Mouse (Mus musculus) midbrain, embryonic 11.5 days (tissue): Measurements from ENCODE around the gene Acer1. TPM values are rescaled to one million over a fixed set of nuclear protein-coding genes. Genes with fewer than 3 reads are reported as not detected.

Source experiments
- ATAC-seq: fragments of 200-750 bp; cut with Nextera tagmentation; 2 replicates; pipeline ENCODE4 v1.8.0; 2017; ENCODE audit warnings: moderate TSS enrichment, moderate library complexity; ENCODE audit not compliant: low FRiP score
- DNase-seq: peaks from one replicate; pipeline ENCODE4 v3.0.0; 2015; ENCODE audit warnings: low spot score; ENCODE audit errors: missing footprints
- H3K27ac ChIP-seq: fragments of 300-500 bp; sonication (generic); 2 replicates; pipeline ENCODE4 v1.5.1; 2014; ENCODE audit warnings: low read depth, low read length
- H3K27me3 ChIP-seq: fragments of 300-500 bp; sonication (generic); 2 replicates; pipeline ENCODE4 v1.6.1; 2014; ENCODE audit warnings: mild to moderate bottlenecking, low read length, moderate library complexity, mixed read lengths; ENCODE audit not compliant: control insufficient read depth, insufficient read depth
- H3K36me3 ChIP-seq: fragments of 300-500 bp; sonication (generic); 2 replicates; pipeline ENCODE4 v1.6.1; 2014; ENCODE audit warnings: mild to moderate bottlenecking, low read length, moderate library complexity, mixed read lengths; ENCODE audit not compliant: control insufficient read depth, insufficient read depth
- H3K4me1 ChIP-seq: fragments of 300-500 bp; sonication (generic); 2 replicates; pipeline ENCODE4 v1.6.1; 2014; ENCODE audit warnings: low read length; ENCODE audit not compliant: control insufficient read depth, insufficient read depth
- H3K4me2 ChIP-seq: fragments of 300-500 bp; sonication (generic); 2 replicates; pipeline ENCODE4 v1.6.1; 2014; ENCODE audit warnings: mild to moderate bottlenecking, moderate library complexity
- H3K4me3 ChIP-seq: fragments of 300-500 bp; sonication (generic); 2 replicates; pipeline ENCODE4 v1.5.1; 2014; ENCODE audit warnings: low read depth, low read length
- H3K9ac ChIP-seq: fragments of 300-500 bp; sonication (generic); 2 replicates; pipeline ENCODE4 v1.6.1; 2014; ENCODE audit warnings: low read length
- H3K9me3 ChIP-seq: fragments of 300-500 bp; sonication (generic); 2 replicates; pipeline ENCODE4 v1.6.1; 2016; ENCODE audit warnings: low read length; ENCODE audit not compliant: control insufficient read depth
- WGBS: fragments of 180-500 bp; shearing (Covaris S2); extraction: QIAGEN DNeasy Blood & Tissue Kit; methylation state at CpG from one replicate; pipeline ENCODE4 v1.1.7; 2014; 5-methylcytosine and 5-hydroxymethylcytosine counted together
- polyA plus RNA-seq: library from polyadenylated mRNA; unstranded; fragments of >200 nt; fragmentation: Nextera tagmentation; extraction: Ambion mirVana; gene quantifications from 2 replicates; pipeline ENCODE4 v1.2.1, GENCODE M21; 2014

Acer1 gene
- polyA plus RNA-seq, 1 experiment from 2014 or later = not detected

DNA sequence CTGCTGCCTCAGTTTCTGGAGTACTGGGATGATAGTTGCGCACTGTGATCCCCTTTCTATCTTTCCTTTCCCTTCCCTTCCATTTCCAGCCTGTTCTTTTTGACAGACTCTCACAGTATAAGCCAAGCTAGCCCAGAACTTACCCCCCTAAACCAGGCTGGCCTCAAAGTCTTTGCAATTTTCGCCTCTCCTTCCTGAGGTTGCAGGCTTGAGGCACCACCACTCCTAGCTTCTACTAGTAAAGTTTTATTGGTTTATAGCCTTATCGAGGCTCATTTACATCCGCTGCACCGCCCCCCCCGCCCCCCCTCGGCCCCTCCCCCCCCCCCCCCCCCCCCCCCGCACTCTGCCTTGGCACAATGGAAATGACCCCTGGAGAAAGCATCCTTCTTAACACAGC lies 2.4 kb downstream of the Acer1 start:
- H3K9me3 ChIP-seq = no peaks in the 10 kb centered on the region
- H3K27ac ChIP-seq = no peak overlapping the region
- no peak overlapping the region for H3K9ac ChIP-seq
- H3K27me3 ChIP-seq = no peaks in the 10 kb centered on the region
- no peak for DNase-seq
- H3K4me2 ChIP-seq = no peak overlapping the region
- no peaks in the 10 kb centered on the region for H3K36me3 ChIP-seq
- WGBS = 39% methylated on average over 7 of the region's 8 CpGs
- H3K4me3 ChIP-seq = no peak overlapping the region
- no peak for ATAC-seq
- H3K4me1 ChIP-seq = no peaks in the 10 kb centered on the region

DNA sequence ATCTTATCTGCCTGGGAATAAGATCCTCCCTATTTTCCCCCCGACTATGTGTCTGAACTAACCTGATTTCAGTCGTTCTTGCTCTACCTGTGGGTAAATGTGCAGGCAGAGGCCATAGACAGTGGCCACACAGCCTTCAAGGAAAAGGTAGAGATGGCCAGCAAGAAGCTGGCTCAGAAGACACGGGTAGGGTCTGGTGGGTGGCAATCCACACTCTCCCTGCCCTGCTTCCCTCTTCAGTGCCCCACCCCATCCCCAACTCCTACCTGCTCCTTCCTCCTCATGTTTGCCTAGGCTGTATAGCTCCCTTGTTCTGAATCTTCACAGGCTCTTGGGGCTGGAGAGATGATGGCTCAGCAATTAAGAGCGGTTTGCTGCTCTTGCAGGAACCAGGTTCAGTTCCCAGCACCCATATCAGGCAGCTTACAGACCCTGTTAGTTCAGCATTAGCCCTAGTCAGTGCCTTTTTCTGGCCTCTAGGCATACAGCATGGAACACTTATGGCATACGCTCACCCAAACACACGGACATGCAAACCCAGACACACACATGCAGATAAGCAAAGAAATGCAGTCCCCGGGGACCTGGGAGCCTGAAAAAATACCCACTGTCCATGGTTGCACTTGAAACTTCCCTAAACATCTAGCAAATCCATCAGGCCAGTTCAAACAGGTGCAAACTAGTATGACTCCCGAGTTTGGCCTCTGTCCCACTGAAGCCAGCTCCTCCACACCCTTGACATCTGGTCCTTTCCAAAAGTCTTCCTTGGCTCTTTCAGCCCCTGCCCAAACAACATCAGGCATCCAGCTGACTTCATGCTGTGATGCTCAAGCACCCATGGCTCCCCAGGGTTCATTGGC lies 5.2 kb downstream of the Acer1 start:
- Histone ChIP-seq H3K9ac (no peak overlapping the region), H3K4me1 (no peaks in the 10 kb centered on the region), H3K4me3 (no peak overlapping the region), H3K36me3 (no peaks in the 10 kb centered on the region), H3K9me3 (no peaks in the 10 kb centered on the region), H3K4me2 (no peak overlapping the region), H3K27ac (no peak overlapping the region), H3K27me3 (no peaks in the 10 kb centered on the region)
- WGBS = 74% methylated on average over 8 of the region's 8 CpGs
- ATAC-seq = no peak
- no peak for DNase-seq

- no peak for ATAC-seq
- DNase-seq = no peak
- WGBS = 79% methylated on average over 3 of the region's 3 CpGs
- H3K36me3 ChIP-seq = no peaks in the 10 kb centered on the region
- no peaks in the 10 kb centered on the region for H3K4me1 ChIP-seq
- H3K27me3 ChIP-seq = no peaks in the 10 kb centered on the region
- H3K9me3 ChIP-seq = no peaks in the 10 kb centered on the region
- no peak overlapping the region for H3K4me2 ChIP-seq
- no peak overlapping the region for H3K27ac ChIP-seq
- H3K9ac ChIP-seq = no peak overlapping the region
- no peak overlapping the region for H3K4me3 ChIP-seq
Observed at GRCm38 (mm10) chr17:56975391-56975790, 6.5 kb downstream of the Acer1 start.

DNA sequence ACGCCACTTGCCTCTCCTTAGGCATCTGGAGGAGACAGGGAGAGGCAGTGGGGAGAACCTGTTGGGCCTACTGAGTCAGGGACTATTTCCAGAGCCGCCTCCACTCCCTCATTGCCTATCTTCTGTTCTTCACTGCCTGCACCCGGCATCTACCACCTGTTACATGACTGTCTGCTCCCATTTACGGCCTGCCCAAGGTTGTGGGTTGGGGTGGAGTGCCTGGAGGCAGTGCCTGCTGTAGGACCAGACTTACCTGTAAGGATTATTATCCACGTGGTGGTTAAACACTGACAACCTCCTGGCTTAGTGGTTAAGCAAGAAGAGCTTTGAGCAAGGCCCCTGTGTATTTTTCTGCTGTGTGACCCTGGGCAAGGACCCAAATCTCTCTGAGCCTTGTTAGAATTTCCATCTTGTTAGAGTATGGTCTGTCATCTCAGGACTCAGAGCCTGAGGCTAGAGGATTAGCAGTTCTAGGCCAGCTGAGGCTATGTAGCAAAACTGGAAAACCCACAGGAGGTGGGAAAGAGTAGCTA lies 7.2 kb downstream of the Acer1 start:
- Histone ChIP-seq H3K4me2 (no peak overlapping the region), H3K4me3 (no peak overlapping the region), H3K4me1 (no peaks in the 10 kb centered on the region), H3K9ac (no peak overlapping the region), H3K27me3 (no peaks in the 10 kb centered on the region), H3K36me3 (no peaks in the 10 kb centered on the region), H3K27ac (no peak overlapping the region), H3K9me3 (no peaks in the 10 kb centered on the region)
- no peak for ATAC-seq
- WGBS = 75% methylated on average over 5 of the region's 5 CpGs
- no peak for DNase-seq

- DNase-seq = no peak
- H3K36me3 ChIP-seq = no peaks in the 10 kb centered on the region
Observed at GRCm38 (mm10) chr17:56973956-56974707, 7.8 kb downstream of the Acer1 start.

DNA sequence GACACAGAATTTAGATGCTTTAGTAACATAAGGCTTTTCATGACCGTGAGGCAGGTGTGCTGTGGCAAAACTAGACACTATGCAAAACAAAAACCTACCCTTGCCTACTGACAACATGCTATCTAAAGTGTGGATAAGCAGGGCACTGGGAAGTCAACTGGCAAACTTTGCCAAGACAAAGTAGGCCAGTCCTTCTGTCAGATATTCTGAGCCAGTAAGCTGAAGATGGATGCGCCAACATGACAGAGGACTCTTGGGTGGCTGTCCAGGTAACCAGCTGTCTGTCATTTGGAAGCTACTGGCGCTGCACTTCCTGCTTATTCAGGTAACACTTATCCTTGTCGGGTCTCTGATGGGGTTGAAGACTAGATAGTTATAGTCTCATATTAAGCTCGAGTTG lies 11.8 kb downstream of the Acer1 start:
- DNase-seq (no peak), ATAC-seq (no peak)
- H3K27me3 ChIP-seq = no peaks in the 10 kb centered on the region
- H3K9ac ChIP-seq = no peak overlapping the region
- no peak overlapping the region for H3K4me2 ChIP-seq
- no peaks in the 10 kb centered on the region for H3K4me1 ChIP-seq
- WGBS = 70% methylated on average over 5 of the region's 5 CpGs
- no peak overlapping the region for H3K27ac ChIP-seq
- no peaks in the 10 kb centered on the region for H3K36me3 ChIP-seq
- H3K4me3 ChIP-seq = no peak overlapping the region
- H3K9me3 ChIP-seq = no peaks in the 10 kb centered on the region

More at GRCm38 (mm10) chr17:56973956-56974707, 7.8 kb downstream of the Acer1 start:
- Histone ChIP-seq H3K27me3 (no peaks in the 10 kb centered on the region), H3K4me1 (no peaks in the 10 kb centered on the region), H3K9me3 (no peaks in the 10 kb centered on the region), H3K4me2 (no peak overlapping the region), H3K4me3 (no peak overlapping the region), H3K27ac (no peak overlapping the region), H3K9ac (no peak overlapping the region)
- no peak for ATAC-seq
- 68% methylated on average over 13 of the region's 14 CpGs for WGBS

- no peak overlapping the region for H3K4me2 ChIP-seq
- H3K9me3 ChIP-seq = no peaks in the 10 kb centered on the region
- H3K27ac ChIP-seq = no peak overlapping the region
- ATAC-seq (no peak), DNase-seq (no peak)
- no peak overlapping the region for H3K4me3 ChIP-seq
- H3K4me1 ChIP-seq = no peaks in the 10 kb centered on the region
- H3K27me3 ChIP-seq = no peaks in the 10 kb centered on the region
- WGBS = 74% methylated on average over 3 of the region's 3 CpGs
- H3K9ac ChIP-seq = no peak overlapping the region
- H3K36me3 ChIP-seq = no peaks in the 10 kb centered on the region
Observed at GRCm38 (mm10) chr17:56969321-56969720, 12.6 kb downstream of the Acer1 start.

- Histone ChIP-seq H3K4me2 (no peak overlapping the region), H3K4me3 (no peak overlapping the region), H3K9ac (no peak overlapping the region), H3K27me3 (no peaks in the 10 kb centered on the region), H3K27ac (no peak overlapping the region), H3K36me3 (no peaks in the 10 kb centered on the region), H3K9me3 (no peaks in the 10 kb centered on the region), H3K4me1 (no peaks in the 10 kb centered on the region)
- no peak for ATAC-seq
- no peak for DNase-seq
- WGBS = 73% methylated on average over 6 of the region's 6 CpGs
Observed at GRCm38 (mm10) chr17:56963646-56964045, 18.3 kb downstream of the Acer1 start.
